ENCODE assay signal across 13 mouse cellular contexts in the genomic region with DNA sequence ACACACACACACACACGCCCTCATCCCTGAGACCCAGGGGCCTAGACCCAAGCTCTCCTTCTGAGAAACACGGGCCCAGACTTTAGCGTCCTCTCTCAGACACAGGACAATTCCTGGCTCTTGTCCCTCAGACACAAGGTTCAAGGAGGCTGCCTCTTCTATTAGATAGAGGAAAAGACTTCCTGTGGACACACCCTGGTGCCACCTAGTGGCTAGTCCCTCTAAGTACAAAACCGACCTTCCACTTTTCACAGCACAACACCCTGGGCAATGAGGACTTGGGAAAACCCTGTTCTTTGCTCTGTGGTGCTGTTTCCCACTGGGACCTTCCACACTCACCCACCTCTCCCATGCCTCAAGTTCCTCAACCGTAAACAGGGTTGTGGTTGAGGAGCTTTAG. TPM values are rescaled to one million over a fixed set of nuclear protein-coding genes. Genes with fewer than 3 reads are reported as not detected.
DNase-seq lines count a peak whose midpoint lies in the region; ATAC-seq and TF ChIP-seq lines count a peak whose summit lies in the region.
"Had no signal": no experiment of that assay in that cellular context is flagged by ENCODE, and none has a peak within 500 bp of the region (broad histone marks: within the 10 kb centered on the region; RNA-seq: fewer than 3 reads in every experiment).

No protein-coding gene starts in this region.

- no peak overlapping the region for H3K4me3 ChIP-seq in left cerebral cortex, adult 2 months
- H3K4me3 ChIP-seq in G1E (ENCODE audit: low read depth, low read length), result no peak overlapping the region
- no peak overlapping the region for H3K4me3 ChIP-seq in kidney, embryonic 15.5 days (replicated peaks)
- H3K4me3 ChIP-seq: embryonic facial prominence, embryonic 15.5 days had no signal

- intact Hi-C loops in left cerebral cortex, adult 2 months (cut with DNase I), result no loop called here
- intact Hi-C loops in left cerebral cortex, postnatal 36 days (cut with DNase I), result no loop called here

- no peaks in the 10 kb centered on the region for H3K4me1 ChIP-seq in G1E (ENCODE audit: insufficient read depth, low read depth, low read length)
- no peaks in the 10 kb centered on the region for H3K4me1 ChIP-seq in kidney, embryonic 15.5 days
- H3K4me1 ChIP-seq: embryonic facial prominence, embryonic 15.5 days had no signal

- whole genome bisulfite sequencing in kidney, embryonic 15.5 days, result 73% methylated on average over 5 of the region's 5 CpGs

- no peaks in the 10 kb centered on the region for H3K9me3 ChIP-seq in G1E (replicated peaks)
- H3K9me3 ChIP-seq in kidney, embryonic 15.5 days (replicated peaks), result no peaks in the 10 kb centered on the region
- H3K9me3 ChIP-seq: embryonic facial prominence, embryonic 15.5 days had no signal

- peak; percentile 22 for DNase-seq in CD4-positive, CD25-positive, alpha-beta regulatory T cell, adult 2 months (ENCODE audit: low read depth, low spot score)
- DNase-seq in left cerebral cortex, adult 2 months (ENCODE audit: extremely low spot score in 1 of 2, low spot score in 2 of 2), result no peak
- DNase-seq in left cerebral cortex, postnatal 36 days (ENCODE audit: low spot score in 2 of 2), result no peak
- peak; percentile 17 for DNase-seq in G1E (ENCODE audit: low spot score)
- peak; percentile 31 for DNase-seq in induced T-regulatory cell, adult 2 months (ENCODE audit: low read depth)
- DNase-seq in Muller cell, postnatal 12 days (ENCODE audit: inconsistent ontology term), result no peak
- DNase-seq: gastrocnemius, postnatal 14 days; kidney, adult 9 months had no signal

- no peaks in the 10 kb centered on the region for H3K36me3 ChIP-seq in G1E (replicated peaks)
- no peaks in the 10 kb centered on the region for H3K36me3 ChIP-seq in kidney, embryonic 15.5 days
- H3K36me3 ChIP-seq: embryonic facial prominence, embryonic 15.5 days had no signal

- H3K9ac ChIP-seq in kidney, embryonic 15.5 days, result no peak overlapping the region
- H3K9ac ChIP-seq: embryonic facial prominence, embryonic 15.5 days had no signal

- TF ChIP-seq CTCF in left cerebral cortex, adult 2 months (IDR thresholded peaks at IDR 0.05), result peak; percentile 40
- TF ChIP-seq CTCF in G1E (IDR thresholded peaks at IDR 0.05; ENCODE audit: low read depth, low read length), result peak; percentile 13; the same call in 1 of the 2 replicates

- H3K27ac ChIP-seq in left cerebral cortex, adult 2 months, result no peak overlapping the region
- no peak overlapping the region for H3K27ac ChIP-seq in kidney, embryonic 15.5 days
- H3K27ac ChIP-seq: embryonic facial prominence, embryonic 15.5 days had no signal

- H3K27me3 ChIP-seq in G1E (ENCODE audit: insufficient read depth, low read length), result no peaks in the 10 kb centered on the region
- H3K27me3 ChIP-seq in kidney, embryonic 15.5 days, result no peaks in the 10 kb centered on the region
- H3K27me3 ChIP-seq: embryonic facial prominence, embryonic 15.5 days had no signal

- H3K4me2 ChIP-seq in kidney, embryonic 15.5 days, result no peak overlapping the region
- H3K4me2 ChIP-seq: embryonic facial prominence, embryonic 15.5 days had no signal

- ATAC-seq in CD4-positive, CD25-positive, alpha-beta regulatory T cell, adult 4 months, result no peak
- ATAC-seq in G1E (ENCODE audit: extremely low read depth, insufficient number of reproducible peaks, low FRiP score, poor library complexity, severe bottlenecking), result no peak
- ATAC-seq in kidney, embryonic 15.5 days (replicated peaks; ENCODE audit: low FRiP score), result no peak

RNA-seq across cellular contexts. Expression of a gene that starts 7.6 kb away (rescaled TPM):
- polyA plus RNA-seq in CD4-positive, CD25-positive, alpha-beta regulatory T cell, adult 4 months (2017; shearing (Covaris generic)), result not detected
- not detected for total RNA-seq in left cerebral cortex, adult 2 months (2021)
- total RNA-seq in left cerebral cortex, postnatal 36 days (2021), result not detected
- total RNA-seq in G1E (2014; fragmentation: Nextera tagmentation) (not detected in 2 replicates), G1E (2017) (not detected in 2 replicates)
- polyA plus RNA-seq in G1E (2012), result not detected in 2 replicates
- polyA plus RNA-seq in kidney, embryonic 15.5 days (2015; fragmentation: Nextera tagmentation; extraction: Ambion mirVana), result not detected in 2 replicates
- total RNA-seq: gastrocnemius, postnatal 14 days had no signal
- polyA plus RNA-seq: embryonic facial prominence, embryonic 15.5 days; limb, embryonic 14.5 days; spleen, adult 2 months had no signal

RNA-seq across cellular contexts. Expression of a gene that starts 24.5 kb away (rescaled TPM):
- polyA plus RNA-seq in CD4-positive, CD25-positive, alpha-beta regulatory T cell, adult 4 months (2017; shearing (Covaris generic)), result not detected
- total RNA-seq in left cerebral cortex, adult 2 months (2021), result not detected
- not detected for total RNA-seq in left cerebral cortex, postnatal 36 days (2021)
- total RNA-seq in G1E (2014; fragmentation: Nextera tagmentation) (not detected in 2 replicates), G1E (2017) (not detected in 2 replicates)
- polyA plus RNA-seq in G1E (2012), result not detected in 2 replicates
- 0.19 TPM in 1 of 2 replicates, not detected in the other for polyA plus RNA-seq in kidney, embryonic 15.5 days (2015; fragmentation: Nextera tagmentation; extraction: Ambion mirVana)
- polyA plus RNA-seq: embryonic facial prominence, embryonic 15.5 days; limb, embryonic 14.5 days had no signal

RNA-seq across cellular contexts. Expression of a gene that starts 40.6 kb away (rescaled TPM):
- polyA plus RNA-seq in CD4-positive, CD25-positive, alpha-beta regulatory T cell, adult 4 months (2017; shearing (Covaris generic)), result not detected
- total RNA-seq in left cerebral cortex, adult 2 months (2021), result not detected
- not detected for total RNA-seq in left cerebral cortex, postnatal 36 days (2021)
- total RNA-seq in G1E (2014; fragmentation: Nextera tagmentation) (not detected in 2 replicates), G1E (2017) (not detected in 2 replicates)
- polyA plus RNA-seq in G1E (2012), result not detected in 2 replicates
- polyA plus RNA-seq in kidney, embryonic 15.5 days (2015; fragmentation: Nextera tagmentation; extraction: Ambion mirVana), result not detected in 2 replicates
- total RNA-seq: gastrocnemius, postnatal 14 days had no signal
- polyA plus RNA-seq: embryonic facial prominence, embryonic 15.5 days; limb, embryonic 14.5 days; spleen, adult 2 months had no signal

RNA-seq across cellular contexts. Expression of a gene that starts 45.0 kb away (rescaled TPM):
- not detected for polyA plus RNA-seq in CD4-positive, CD25-positive, alpha-beta regulatory T cell, adult 4 months (2017; shearing (Covaris generic))
- total RNA-seq in left cerebral cortex, adult 2 months (2021), result not detected
- not detected for total RNA-seq in left cerebral cortex, postnatal 36 days (2021)
- not detected in 2 replicates for total RNA-seq in G1E (2014; fragmentation: Nextera tagmentation)
- total RNA-seq in G1E (2017), result not detected in 2 replicates
- not detected in 2 replicates for polyA plus RNA-seq in G1E (2012)
- polyA plus RNA-seq in kidney, embryonic 15.5 days (2015; fragmentation: Nextera tagmentation; extraction: Ambion mirVana), result 0.12 TPM in 1 of 2 replicates, not detected in the other
- total RNA-seq: gastrocnemius, postnatal 14 days had no signal
- polyA plus RNA-seq: spleen, adult 2 months had no signal

RNA-seq across cellular contexts. Expression of a gene that starts 49.9 kb away (rescaled TPM):
- polyA plus RNA-seq in CD4-positive, CD25-positive, alpha-beta regulatory T cell, adult 4 months (2017; shearing (Covaris generic)), result not detected
- not detected for total RNA-seq in left cerebral cortex, adult 2 months (2021)
- not detected for total RNA-seq in left cerebral cortex, postnatal 36 days (2021)
- not detected in 2 replicates for total RNA-seq in G1E (2014; fragmentation: Nextera tagmentation)
- not detected in 2 replicates for total RNA-seq in G1E (2017)
- not detected in 2 replicates for polyA plus RNA-seq in G1E (2012)
- polyA plus RNA-seq in kidney, embryonic 15.5 days (2015; fragmentation: Nextera tagmentation; extraction: Ambion mirVana), result not detected in 2 replicates
- total RNA-seq: gastrocnemius, postnatal 14 days had no signal
- polyA plus RNA-seq: embryonic facial prominence, embryonic 15.5 days; limb, embryonic 14.5 days had no signal

Comparison
In these comparisons a context has a peak if more than half of its experiments do, and no peak if none do; other contexts are left out.
1. DNase-seq: peak in CD4-positive, CD25-positive, alpha-beta regulatory T cell, adult 2 months (single experiment), G1E (single experiment) and induced T-regulatory cell, adult 2 months (single experiment); none in left cerebral cortex, adult 2 months (0 of 2), left cerebral cortex, postnatal 36 days (0 of 2) and Muller cell, postnatal 12 days (single experiment).